Comparison of ENCODE assay signal across 7 mouse cellular contexts in the genomic region with DNA sequence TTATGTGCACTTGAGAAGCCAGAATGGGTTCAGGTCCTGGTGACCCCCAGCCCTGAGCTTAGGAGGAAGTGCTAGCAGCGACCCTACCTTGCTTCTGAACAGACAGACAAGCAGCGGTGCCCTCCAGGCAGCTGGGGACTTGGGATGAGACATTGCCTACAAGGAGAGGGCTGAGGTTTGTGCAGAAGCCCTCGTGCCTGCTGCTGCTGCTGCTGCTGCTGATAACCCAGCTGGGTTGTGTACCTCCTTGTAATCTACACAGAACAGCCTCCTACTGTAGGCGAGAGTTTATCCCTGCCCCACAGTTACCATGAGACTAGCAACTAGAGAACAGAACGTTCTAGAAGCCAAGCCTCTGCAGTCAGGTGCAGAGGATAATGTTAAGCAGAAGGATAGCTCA.
DNase-seq lines count a peak whose midpoint lies in the region; ATAC-seq and TF ChIP-seq lines count a peak whose summit lies in the region.

No protein-coding gene starts in this region.

- DNase-seq in G1E (ENCODE audit: low spot score), result peak; percentile 67
- DNase-seq in forebrain, postnatal 0 days, result no peak
- DNase-seq in liver, embryonic 13.5 days, result peak; percentile 89
- DNase-seq in spleen, postnatal 36 days (ENCODE audit: low spot score in 2 of 2), result peak; percentile 36 to 61
- no peak for DNase-seq in layer of hippocampus, adult 11-12 months (ENCODE audit: low spot score)
- no peak for DNase-seq in adrenal gland, postnatal 36 days

- no peak overlapping the region for H3K9ac ChIP-seq in forebrain, postnatal 0 days
- H3K9ac ChIP-seq in liver, embryonic 13.5 days, result peak overlapping the region; percentile 90

- H3K4me1 ChIP-seq in G1E (ENCODE audit: insufficient read depth, low read depth, low read length), result peaks cover 77% of the 10 kb centered on the region
- peaks cover 22% of the 10 kb centered on the region for H3K4me1 ChIP-seq in forebrain, postnatal 0 days (ENCODE audit: insufficient read depth)
- peaks cover 82% of the 10 kb centered on the region for H3K4me1 ChIP-seq in liver, embryonic 13.5 days (replicated peaks)

- H3K79me3 ChIP-seq in C2C12 (ENCODE audit: low read depth), result peaks cover 57% of the 10 kb centered on the region

- peak overlapping the region; percentile 46 for H3K4me3 ChIP-seq in C2C12 (ENCODE audit: insufficient read depth, poor library complexity, severe bottlenecking)
- peak overlapping the region; percentile 79 for H3K4me3 ChIP-seq in G1E (ENCODE audit: low read depth, low read length)
- peak overlapping the region; percentile 5 for H3K4me3 ChIP-seq in forebrain, postnatal 0 days (ENCODE audit: low read depth, low read length)
- peak overlapping the region; percentile 73 for H3K4me3 ChIP-seq in liver, embryonic 13.5 days (replicated peaks)

- ATAC-seq in G1E (ENCODE audit: extremely low read depth, insufficient number of reproducible peaks, low FRiP score, poor library complexity, severe bottlenecking), result peak; percentile 85
- ATAC-seq in forebrain, postnatal 0 days, result no peak
- peak; percentile 92 for ATAC-seq in liver, embryonic 13.5 days (ENCODE audit: low read depth)

- H3K9me3 ChIP-seq in G1E (replicated peaks), result no peaks in the 10 kb centered on the region
- no peaks in the 10 kb centered on the region for H3K9me3 ChIP-seq in forebrain, postnatal 0 days (ENCODE audit: low read length)
- H3K9me3 ChIP-seq in liver, embryonic 13.5 days (replicated peaks), result no peaks in the 10 kb centered on the region

- H3K27me3 ChIP-seq in C2C12 (ENCODE audit: control insufficient read depth, insufficient read depth, insufficient read length) (no peaks in the 10 kb centered on the region), G1E (ENCODE audit: insufficient read depth, low read length) (no peaks in the 10 kb centered on the region)
- no peaks in the 10 kb centered on the region for H3K27me3 ChIP-seq in forebrain, postnatal 0 days (ENCODE audit: insufficient read depth, low read length)
- no peaks in the 10 kb centered on the region for H3K27me3 ChIP-seq in liver, embryonic 13.5 days

- peak overlapping the region; percentile 51 for H3K4me2 ChIP-seq in forebrain, postnatal 0 days (ENCODE audit: low read depth)
- H3K4me2 ChIP-seq in liver, embryonic 13.5 days, result peak overlapping the region; percentile 92

- peaks cover 81% of the 10 kb centered on the region for H3K79me2 ChIP-seq in C2C12 (ENCODE audit: control insufficient read depth, insufficient read depth)

- 25% methylated on average over 5 of the region's 5 CpGs for WGBS in forebrain, postnatal 0 days
- 4% methylated on average over 5 of the region's 5 CpGs for WGBS in liver, embryonic 13.5 days (ENCODE audit: insufficient replicate concordance)

- H3K36me3 ChIP-seq in C2C12 (ENCODE audit: control insufficient read depth, insufficient read depth), result peaks cover 47% of the 10 kb centered on the region
- H3K36me3 ChIP-seq in G1E (replicated peaks), result peaks cover 35% of the 10 kb centered on the region
- peaks cover 8% of the 10 kb centered on the region; the same call in 1 of the 2 replicates for H3K36me3 ChIP-seq in forebrain, postnatal 0 days (ENCODE audit: insufficient read depth)
- peaks cover 46% of the 10 kb centered on the region for H3K36me3 ChIP-seq in liver, embryonic 13.5 days

- peak overlapping the region; percentile 35; the same call in 1 of the 2 replicates for H3K27ac ChIP-seq in forebrain, postnatal 0 days (ENCODE audit: low read depth, low read length)
- H3K27ac ChIP-seq in liver, embryonic 13.5 days, result peak overlapping the region; percentile 99

- no peak for TF ChIP-seq CTCF in C2C12 (IDR thresholded peaks at IDR 0.05; ENCODE audit: control insufficient read depth, insufficient read depth, insufficient read length)
- TF ChIP-seq CTCF in G1E (IDR thresholded peaks at IDR 0.05; ENCODE audit: low read depth, low read length), result no peak
- no peak for TF ChIP-seq CTCF in forebrain, postnatal 0 days (IDR thresholded peaks at IDR 0.05; ENCODE audit: low read depth)

- H3ac ChIP-seq in C2C12 (ENCODE audit: control insufficient read depth, insufficient read length, low read depth), result peak overlapping the region; percentile 56

TF ChIP-seq in C2C12, 6 proteins besides CTCF, POLR2A, EP300 and RAD21:
- TF ChIP-seq FOSL1 (IDR thresholded peaks at IDR 0.05; ENCODE audit: insufficient read depth, low read length, poor library complexity, severe bottlenecking) (no peak), MAX (IDR thresholded peaks at IDR 0.05) (no peak), USF1 (IDR thresholded peaks at IDR 0.05; ENCODE audit: low read depth) (no peak), MYOG (IDR thresholded peaks at IDR 0.05; ENCODE audit: control insufficient read depth, extremely low read depth, insufficient read length) (no peak), CEBPB (IDR thresholded peaks at IDR 0.05; ENCODE audit: low read depth) (no peak), MYOD1 (IDR thresholded peaks at IDR 0.05; ENCODE audit: control insufficient read depth, insufficient read length, low read depth) (no peak)

Comparison
In these comparisons a context has a peak if more than half of its experiments do, and no peak if none do; other contexts are left out.
1. H3K4me3 ChIP-seq: peak in every context shown above with its lines; median percentile 79 in G1E; 73 in liver, embryonic 13.5 days; 46 in C2C12; 5 in forebrain, postnatal 0 days.
2. DNase-seq: peak in G1E (single experiment), liver, embryonic 13.5 days (single experiment) and spleen, postnatal 36 days (2 of 2); none in forebrain, postnatal 0 days (single experiment), layer of hippocampus, adult 11-12 months (single experiment) and adrenal gland, postnatal 36 days (0 of 2).